Mouse (Mus musculus) heart, embryonic 16.5 days (tissue): ENCODE results near the gene Mapre3. TPM values are rescaled to one million over a fixed set of nuclear protein-coding genes. Genes with fewer than 3 reads are reported as not detected.
"Not testable (repeated sequence)": the region's sequence is repeated elsewhere in the genome, so short reads cannot be mapped to it uniquely, and the experiment has no call there.

Source experiments
- ATAC-seq: fragments of 200-750 bp; cut with Nextera tagmentation; replicated peaks from 2 replicates; pipeline ENCODE4 v1.8.0; 2017; ENCODE audit warnings: moderate number of reproducible peaks; ENCODE audit not compliant: insufficient read depth, low FRiP score; ENCODE audit errors: extremely low read depth
- H3K27ac ChIP-seq: fragments of 300-500 bp; sonication (generic); 2 replicates; pipeline ENCODE4 v1.5.1; 2014; ENCODE audit warnings: mild to moderate bottlenecking, low read length, control low read depth, moderate library complexity
- H3K27me3 ChIP-seq: fragments of 300-500 bp; sonication (generic); 2 replicates; pipeline ENCODE4 v1.6.1; 2014; ENCODE audit warnings: low read length, mixed read lengths; ENCODE audit not compliant: control insufficient read depth, insufficient read depth
- H3K36me3 ChIP-seq: fragments of 300-500 bp; sonication (generic); 2 replicates; pipeline ENCODE4 v1.6.1; 2014; ENCODE audit not compliant: control insufficient read depth, insufficient read depth
- H3K4me1 ChIP-seq: fragments of 300-500 bp; sonication (generic); 2 replicates; pipeline ENCODE4 v1.6.1; 2014; ENCODE audit warnings: low read length, mixed read lengths; ENCODE audit not compliant: control insufficient read depth, insufficient read depth
- H3K4me2 ChIP-seq: fragments of 300-500 bp; sonication (generic); 2 replicates; pipeline ENCODE4 v1.6.1; 2014; ENCODE audit warnings: low read depth, mild to moderate bottlenecking, control low read depth, low read length
- H3K4me3 ChIP-seq: fragments of 300-500 bp; sonication (generic); 2 replicates; pipeline ENCODE4 v1.5.1; 2014; ENCODE audit warnings: mild to moderate bottlenecking, control low read depth, low read length
- H3K9ac ChIP-seq: fragments of 300-500 bp; sonication (generic); 2 replicates; pipeline ENCODE4 v1.6.1; 2014; ENCODE audit warnings: low read length, control low read depth
- H3K9me3 ChIP-seq: fragments of 300-500 bp; sonication (generic); replicated peaks from 2 replicates; pipeline ENCODE4 v1.6.1; 2016; ENCODE audit warnings: low read length; ENCODE audit not compliant: control insufficient read depth
- WGBS: fragments of 180-500 bp; shearing (Covaris S2); extraction: QIAGEN DNeasy Blood & Tissue Kit; methylation state at CpG from one replicate; pipeline ENCODE4 v1.1.7; 2014; 5-methylcytosine and 5-hydroxymethylcytosine counted together
- polyA plus RNA-seq: library from polyadenylated mRNA; unstranded; fragments of >200 nt; fragmentation: Nextera tagmentation; extraction: Ambion mirVana; gene quantifications from 2 replicates; pipeline ENCODE4 v1.2.1, GENCODE M21; 2015

The Mapre3 gene
- polyA plus RNA-seq, 1 experiment from 2014 or later, result 18.2 TPM

DNA sequence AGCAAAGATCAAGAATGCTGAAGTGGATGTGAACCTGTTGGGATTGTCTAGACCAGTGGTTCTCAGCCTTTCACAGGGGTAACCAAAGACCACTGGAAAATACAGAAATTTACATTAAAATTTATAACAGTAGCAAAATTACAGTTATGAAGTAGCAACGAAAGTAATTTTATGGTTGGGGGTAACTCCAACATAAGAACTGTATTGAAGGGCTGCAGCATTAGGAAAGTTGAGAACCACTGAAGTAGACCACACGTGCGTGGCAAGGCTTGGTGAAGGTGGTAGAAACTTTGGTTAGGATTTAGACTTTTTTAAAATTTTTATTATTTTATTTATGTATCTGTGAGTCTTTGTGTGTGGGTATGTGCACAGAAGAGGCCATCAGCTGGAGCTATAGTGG is 53.3 kb downstream of the Mapre3 start, which contains the start of gene Tmem214:
Gene Tmem214, plus strand, starts transcription at position 301 of the 400 bp plus-strand sequence.
- Histone ChIP-seq H3K27me3 (no peaks in the 10 kb centered on the region), H3K4me1 (peaks cover 17% of the 10 kb centered on the region), H3K4me3 (no peak within 1 kb of the TSS), H3K4me2 (no peak within 1 kb of the TSS), H3K9me3 (no peaks in the 10 kb centered on the region), H3K27ac (no peak within 1 kb of the TSS), H3K36me3 (peaks cover 16% of the 10 kb centered on the region), H3K9ac (no peak within 1 kb of the TSS; the same call in 1 of the 2 replicates)
- no peak for ATAC-seq
- 96% methylated on average over 3 of the region's 3 CpGs for WGBS

DNA sequence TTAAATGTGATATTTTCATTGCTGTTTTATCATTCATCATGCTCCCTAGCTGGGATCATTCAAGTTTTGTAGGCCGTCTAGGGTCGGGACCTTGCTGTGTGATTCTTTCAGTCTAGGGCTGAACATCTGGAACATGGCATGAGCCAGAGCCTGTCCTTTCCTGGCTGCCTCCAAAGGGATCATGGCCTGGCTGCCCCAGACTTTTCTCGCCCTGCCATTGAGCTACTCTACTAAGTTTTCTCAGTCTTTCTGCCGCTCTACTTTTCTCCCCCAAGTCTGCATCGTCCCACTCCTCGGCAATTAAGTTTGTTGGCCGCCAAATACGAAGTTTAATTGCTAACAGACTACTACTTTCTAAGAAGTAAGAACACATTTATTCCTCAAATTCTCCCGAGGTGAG is 54.5 kb downstream of the Mapre3 start:
- Histone ChIP-seq H3K4me2 (peak overlapping the region; percentile 66), H3K4me1 (peaks cover 14% of the 10 kb centered on the region), H3K9me3 (no peaks in the 10 kb centered on the region), H3K9ac (peak overlapping the region; percentile 64), H3K27me3 (no peaks in the 10 kb centered on the region), H3K4me3 (peak overlapping the region; percentile 88), H3K36me3 (peaks cover 25% of the 10 kb centered on the region), H3K27ac (peak overlapping the region; percentile 25; the same call in 1 of the 2 replicates)
- WGBS, result 21% methylated on average over 9 of the region's 9 CpGs
- ATAC-seq, result no peak

DNA sequence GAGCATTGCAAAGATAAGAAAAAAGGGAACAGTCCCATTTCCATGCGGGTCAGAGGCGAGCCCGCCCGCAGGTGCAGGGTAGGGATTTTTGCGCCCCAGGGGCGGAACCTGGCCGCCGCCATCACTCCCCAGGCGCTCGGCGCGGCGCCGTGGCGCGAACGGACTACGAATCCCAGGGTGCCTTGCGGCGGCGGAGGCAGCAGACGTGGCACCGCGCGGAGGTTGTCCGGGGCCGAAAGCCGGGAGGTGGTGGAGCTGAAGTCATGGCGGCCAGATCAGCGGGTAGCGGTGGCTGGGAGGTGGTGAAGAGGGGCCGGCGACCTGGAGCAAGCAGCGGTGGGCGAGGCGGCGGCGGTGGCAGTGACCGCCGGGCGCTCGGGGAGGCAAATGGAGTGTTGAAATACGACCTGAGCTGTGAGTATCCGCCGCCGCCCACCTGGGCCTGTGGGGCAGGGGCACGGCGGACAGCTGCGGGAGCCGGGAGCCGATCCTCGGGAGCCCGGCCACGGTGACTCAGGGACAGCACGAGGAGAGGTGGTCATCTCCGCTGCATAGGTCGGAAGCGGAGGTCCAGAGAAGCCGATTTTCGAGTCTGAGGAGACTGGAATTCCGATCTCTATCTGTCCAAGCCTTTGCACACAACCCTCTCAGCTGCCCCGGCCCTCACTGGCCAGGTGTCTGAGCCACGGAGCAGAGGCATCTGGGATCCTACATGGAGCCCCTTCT is 55.1 kb downstream of the Mapre3 start:
- Histone ChIP-seq H3K9me3 (no peaks in the 10 kb centered on the region), H3K27ac (peak overlapping the region; percentile 71), H3K27me3 (no peaks in the 10 kb centered on the region), H3K36me3 (peaks cover 31% of the 10 kb centered on the region), H3K4me2 (peak overlapping the region; percentile 92), H3K4me1 (peaks cover 12% of the 10 kb centered on the region), H3K4me3 (peak overlapping the region; percentile 88), H3K9ac (peak overlapping the region; percentile 93)
- ATAC-seq, result peak; percentile 95
- under 1% methylated on average over 59 of the region's 63 CpGs for WGBS

DNA sequence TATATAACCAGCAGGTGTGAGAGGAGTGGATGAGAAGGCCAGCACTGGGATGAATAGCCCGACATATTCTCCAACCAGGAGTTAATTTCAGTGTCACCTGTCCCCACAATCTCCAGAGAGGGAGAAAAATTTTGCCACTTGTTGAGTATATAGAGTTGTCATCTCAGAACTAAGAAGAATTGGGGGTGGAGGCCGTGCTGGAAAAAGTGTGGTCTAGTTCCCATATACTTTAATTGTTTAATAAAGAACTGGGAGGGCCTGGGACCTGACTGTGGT is 55.6 kb downstream of the Mapre3 start:
- Histone ChIP-seq H3K4me1 (peaks cover 12% of the 10 kb centered on the region), H3K27me3 (no peaks in the 10 kb centered on the region), H3K9ac (peak overlapping the region; percentile 93), H3K4me2 (peak overlapping the region; percentile 92), H3K9me3 (no peaks in the 10 kb centered on the region), H3K4me3 (peak overlapping the region; percentile 88), H3K27ac (peak overlapping the region; percentile 71; the same call in 1 of the 2 replicates), H3K36me3 (peaks cover 36% of the 10 kb centered on the region)
- ATAC-seq, result no peak
- 15% methylated on average over 2 of the region's 2 CpGs for WGBS

DNA sequence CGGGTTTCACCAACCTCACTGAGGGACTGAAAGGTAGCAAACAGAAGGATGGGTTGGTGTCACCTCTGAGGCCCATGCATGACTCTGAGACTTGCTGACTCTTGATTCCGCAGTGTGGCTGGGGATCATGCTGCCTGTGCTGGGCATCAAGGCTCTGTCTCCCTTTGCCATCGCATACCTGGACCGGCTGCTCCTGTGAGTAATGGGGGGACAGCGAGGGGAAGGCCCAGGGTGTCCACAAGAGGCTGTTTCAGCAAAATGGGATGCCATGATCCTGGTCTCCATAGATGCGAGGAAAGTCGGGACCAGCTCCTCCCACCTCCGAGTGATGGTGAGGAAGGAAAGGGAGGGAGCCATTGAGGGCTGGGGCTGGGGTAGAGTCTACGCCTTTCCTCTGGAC is 58.1 kb downstream of the Mapre3 start:
- Histone ChIP-seq H3K36me3 (peaks cover 57% of the 10 kb centered on the region), H3K4me3 (no peak overlapping the region), H3K4me1 (peaks cover 12% of the 10 kb centered on the region), H3K9me3 (no peaks in the 10 kb centered on the region), H3K27me3 (no peaks in the 10 kb centered on the region), H3K9ac (no peak overlapping the region), H3K4me2 (no peak overlapping the region), H3K27ac (no peak overlapping the region)
- 93% methylated on average over 9 of the region's 9 CpGs for WGBS
- ATAC-seq, result no peak

DNA sequence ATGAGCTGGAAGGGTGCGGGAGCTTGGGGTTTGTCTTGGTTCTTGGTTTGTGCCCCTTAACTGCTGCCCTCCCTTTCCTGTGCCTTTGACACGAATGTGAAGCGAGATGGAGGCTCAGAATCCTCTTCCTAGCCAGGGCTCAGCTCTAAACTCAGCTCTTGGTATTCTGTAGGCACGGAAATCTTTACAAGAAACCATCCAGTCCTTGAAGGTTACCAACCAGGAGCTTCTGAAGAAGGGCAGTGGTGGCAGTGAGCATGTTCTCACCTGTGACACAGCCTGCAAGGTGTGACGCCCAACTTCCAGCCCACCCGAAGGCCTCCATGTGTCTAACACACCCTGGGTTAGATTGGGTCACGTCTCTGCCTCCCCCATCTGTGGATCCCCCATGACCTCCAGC is 59.9 kb downstream of the Mapre3 start:
- 86% methylated on average over 7 of the region's 7 CpGs for WGBS
- ATAC-seq, result no peak
- no peak overlapping the region for H3K9ac ChIP-seq

DNA sequence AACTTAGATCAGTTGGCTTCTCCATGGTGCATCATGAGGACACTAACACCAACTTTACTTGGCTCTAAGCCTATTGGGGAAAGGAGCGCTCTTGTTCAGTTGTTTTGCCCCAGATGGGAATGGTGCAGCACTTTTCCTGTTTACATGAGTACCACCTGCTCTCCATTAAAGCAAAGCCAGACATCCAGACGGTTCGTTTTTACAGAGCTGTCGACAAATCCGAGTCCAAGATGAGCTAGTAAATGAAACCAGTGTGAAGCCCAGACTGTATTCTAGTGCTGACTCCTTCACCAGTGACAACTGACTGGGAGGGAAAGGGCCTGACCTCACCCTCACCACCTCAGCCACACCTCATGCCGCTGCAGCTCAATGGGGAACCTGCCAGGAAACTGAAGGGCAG is 64.2 kb downstream of the Mapre3 start:
- Histone ChIP-seq H3K9ac (no peak overlapping the region), H3K27me3 (no peaks in the 10 kb centered on the region), H3K27ac (no peak overlapping the region), H3K9me3 (no peaks in the 10 kb centered on the region), H3K36me3 (peaks cover 36% of the 10 kb centered on the region), H3K4me2 (no peak overlapping the region), H3K4me3 (no peak overlapping the region), H3K4me1 (no peaks in the 10 kb centered on the region)
- WGBS, result 57% methylated on average over 6 of the region's 6 CpGs
- no peak for ATAC-seq

More for the DNA sequence above, 59.9 kb downstream of the Mapre3 start:
- peaks cover 9% of the 10 kb centered on the region for H3K4me1 ChIP-seq
- H3K4me2 ChIP-seq, result no peak overlapping the region
- no peaks in the 10 kb centered on the region for H3K9me3 ChIP-seq
- no peak overlapping the region for H3K27ac ChIP-seq
- H3K36me3 ChIP-seq, result peaks cover 57% of the 10 kb centered on the region
- no peaks in the 10 kb centered on the region for H3K27me3 ChIP-seq
- no peak overlapping the region for H3K4me3 ChIP-seq

DNA sequence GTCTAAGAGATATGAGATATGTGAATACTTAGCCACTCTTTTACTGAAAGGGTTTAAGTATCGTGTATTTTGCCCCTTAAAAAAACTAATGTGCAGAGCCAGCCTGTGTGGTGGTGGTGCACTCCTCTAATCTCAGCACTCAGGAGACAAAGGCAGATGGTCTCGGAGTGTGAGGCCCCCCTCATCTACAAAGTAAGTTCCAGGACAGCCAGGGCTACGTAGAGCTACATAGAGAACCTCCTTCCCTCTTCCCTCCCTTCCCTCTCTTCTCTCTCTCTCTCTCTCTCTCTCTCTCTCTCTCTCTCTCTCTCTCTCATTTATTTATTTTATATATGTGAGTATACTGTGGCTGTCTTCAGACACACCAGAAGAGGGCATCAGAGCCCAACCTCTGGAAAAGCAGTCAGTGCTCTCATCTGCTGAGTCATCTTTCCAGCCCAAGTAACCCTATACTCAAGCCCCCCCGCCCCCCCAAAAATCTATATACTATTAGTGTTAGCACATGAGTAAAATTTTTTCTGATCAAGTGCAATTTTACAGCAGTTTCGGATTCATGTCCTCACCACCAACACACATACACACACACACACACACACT is 65.0 kb downstream of the Mapre3 start:
- H3K27me3 ChIP-seq, result no peaks in the 10 kb centered on the region
- H3K4me1 ChIP-seq, result no peaks in the 10 kb centered on the region
- no peak for ATAC-seq
- no peaks in the 10 kb centered on the region for H3K9me3 ChIP-seq
- H3K4me3 ChIP-seq, result no peak overlapping the region
- WGBS, result 71% methylated on average over 5 of the region's 5 CpGs
- H3K9ac ChIP-seq, result no peak overlapping the region
- no peak overlapping the region for H3K4me2 ChIP-seq
- peaks cover 28% of the 10 kb centered on the region for H3K36me3 ChIP-seq
- no peak overlapping the region for H3K27ac ChIP-seq

DNA sequence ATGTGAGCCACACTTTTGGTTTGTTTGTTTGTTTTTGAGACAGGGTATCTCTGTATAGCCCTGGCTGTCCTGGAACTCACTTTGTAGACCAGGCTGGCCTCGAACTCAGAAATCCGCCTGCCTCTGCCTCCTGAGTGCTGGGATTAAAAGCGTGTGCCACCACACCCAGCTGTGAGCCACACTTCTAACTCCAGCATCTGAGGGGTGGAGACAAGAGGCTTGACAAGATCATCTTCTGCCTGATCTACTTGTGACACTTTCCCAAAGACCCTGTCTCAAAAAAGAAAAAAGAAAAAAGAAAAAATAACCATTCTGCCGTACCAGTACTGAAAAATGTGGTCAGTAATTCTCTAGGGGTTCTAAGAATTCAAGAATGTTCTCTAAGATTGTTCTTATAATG is 67.4 kb downstream of the Mapre3 start:
- 72% methylated on average over 4 of the region's 4 CpGs for WGBS
- H3K4me2 ChIP-seq, result not testable (repeated sequence)

More for the DNA sequence above, 67.4 kb downstream of the Mapre3 start:
- H3K27ac ChIP-seq, H3K27me3 ChIP-seq, H3K36me3 ChIP-seq, H3K4me1 ChIP-seq, H3K9me3 ChIP-seq, ATAC-seq, H3K4me3 ChIP-seq, H3K9ac ChIP-seq: not testable (repeated sequence)
